Mouse (Mus musculus) heart, embryonic 10.5 days (tissue): ENCODE data around the gene Stab1. TPM values are rescaled to one million over a fixed set of nuclear protein-coding genes. Genes with fewer than 3 reads are reported as not detected.

Experiments used
- DNase-seq: peaks from one replicate; pipeline ENCODE4 v3.0.0-alpha.2; 2017; ENCODE audit warnings: low spot score
- H3K27ac ChIP-seq: fragments of 300-500 bp; sonication (generic); 2 replicates; pipeline ENCODE4 v1.5.1; 2016; ENCODE audit warnings: mild to moderate bottlenecking
- H3K27me3 ChIP-seq: fragments of 300-500 bp; sonication (generic); 2 replicates; pipeline ENCODE4 v1.6.1; 2016; ENCODE audit warnings: mild to moderate bottlenecking; ENCODE audit not compliant: poor library complexity, insufficient read depth, severe bottlenecking
- H3K36me3 ChIP-seq: fragments of 300-500 bp; sonication (generic); 2 replicates; pipeline ENCODE4 v1.6.1; 2016; ENCODE audit warnings: mild to moderate bottlenecking, moderate library complexity
- H3K4me1 ChIP-seq: fragments of 300-500 bp; sonication (generic); 2 replicates; pipeline ENCODE4 v1.6.1; 2016; ENCODE audit warnings: mild to moderate bottlenecking
- H3K4me3 ChIP-seq: fragments of 300-500 bp; sonication (generic); 2 replicates; pipeline ENCODE4 v1.5.1; 2016; ENCODE audit warnings: mild to moderate bottlenecking, moderate library complexity
- H3K9me3 ChIP-seq: fragments of 300-500 bp; sonication (generic); 2 replicates; pipeline ENCODE4 v1.6.1; 2016; ENCODE audit warnings: mild to moderate bottlenecking, moderate library complexity
- WGBS: fragments of 180-500 bp; shearing (Covaris S2); methylation state at CpG from one replicate; pipeline ENCODE4 v1.1.7; 2016; 5-methylcytosine and 5-hydroxymethylcytosine counted together
- polyA plus RNA-seq: library from polyadenylated mRNA; unstranded; fragments of >200 nt; fragmentation: Nextera tagmentation; extraction: Ambion mirVana; gene quantifications from 2 replicates; pipeline ENCODE4 v1.2.1, GENCODE M21; 2016

Stab1 gene
- polyA plus RNA-seq, 1 experiment from 2014 or later = 28.9 TPM

DNA sequence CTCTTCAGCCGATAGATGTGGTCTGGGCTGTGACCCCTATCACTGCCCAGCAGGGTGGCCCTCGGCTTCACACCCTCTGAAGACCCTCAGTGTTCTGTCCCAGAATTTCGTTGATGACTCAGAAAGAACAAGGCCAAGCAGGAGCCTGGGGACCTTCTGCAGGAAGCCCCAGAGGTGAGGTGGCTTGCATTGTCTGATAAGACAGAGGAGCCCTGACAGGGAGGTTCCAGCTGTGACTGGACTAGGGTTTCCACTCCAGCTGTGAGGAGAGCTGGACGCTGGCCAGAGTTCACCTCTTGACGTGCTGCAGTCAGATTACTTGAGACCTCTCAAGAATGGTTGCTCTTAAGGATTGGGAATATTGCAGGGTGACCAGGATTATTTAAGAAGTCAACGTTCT lies 36.4 kb downstream of the Stab1 start:
- Histone ChIP-seq H3K9me3 (no peaks in the 10 kb centered on the region), H3K36me3 (peaks cover 37% of the 10 kb centered on the region), H3K27ac (peak overlapping the region; percentile 97), H3K4me3 (peak overlapping the region; percentile 95), H3K27me3 (no peaks in the 10 kb centered on the region), H3K4me1 (peaks cover 41% of the 10 kb centered on the region)
- WGBS = 7% methylated on average over 6 of the region's 6 CpGs
- peak; percentile 86 for DNase-seq

DNA sequence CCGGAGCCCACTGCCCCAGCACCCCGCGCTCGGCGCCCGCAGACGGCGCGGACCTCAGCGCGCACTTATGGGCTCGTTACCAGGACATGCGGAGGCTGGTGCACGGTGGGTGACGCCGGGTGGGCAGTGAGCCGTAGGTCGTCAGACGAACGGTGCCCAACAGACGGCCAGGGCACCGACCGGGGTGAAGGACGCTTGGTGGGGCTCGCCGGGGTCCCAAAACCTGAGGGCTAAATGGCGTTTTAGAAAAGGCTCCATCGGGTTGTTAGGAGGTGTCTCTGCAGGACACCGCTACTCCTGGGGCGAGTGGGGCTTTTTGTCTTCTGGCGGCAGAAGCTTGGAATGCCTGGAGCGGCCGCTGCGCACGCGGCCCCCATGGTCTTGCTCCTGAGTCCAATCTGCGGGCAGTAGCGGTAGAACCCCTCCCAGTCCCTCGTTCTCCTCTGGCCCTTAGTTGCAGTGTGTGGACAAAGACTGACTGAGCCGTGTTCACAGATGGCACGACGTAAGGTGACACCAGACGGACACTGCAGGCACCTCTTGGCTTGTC lies 37.1 kb downstream of the Stab1 start:
- Histone ChIP-seq H3K36me3 (peaks cover 31% of the 10 kb centered on the region), H3K4me1 (peaks cover 43% of the 10 kb centered on the region), H3K27ac (peak overlapping the region; percentile 97), H3K27me3 (no peaks in the 10 kb centered on the region), H3K4me3 (peak overlapping the region; percentile 95), H3K9me3 (no peaks in the 10 kb centered on the region)
- WGBS = under 1% methylated on average over 43 of the region's 43 CpGs
- DNase-seq = peak; percentile 86

- Histone ChIP-seq H3K36me3 (peaks cover 29% of the 10 kb centered on the region), H3K27me3 (no peaks in the 10 kb centered on the region), H3K27ac (peak within 1 kb of the TSS; percentile 97), H3K4me3 (peak within 1 kb of the TSS; percentile 95), H3K4me1 (peaks cover 48% of the 10 kb centered on the region), H3K9me3 (no peaks in the 10 kb centered on the region)
- peak; percentile 96 for DNase-seq
- WGBS = 4% methylated on average over 61 of the region's 63 CpGs
Observed at GRCm38 (mm10) chr14:31130236-31131220, 37.9 kb downstream of the Stab1 start, which contains the start of gene Nt5dc2. Gene Nt5dc2, plus strand, starts transcription at chr14:31131053.

DNA sequence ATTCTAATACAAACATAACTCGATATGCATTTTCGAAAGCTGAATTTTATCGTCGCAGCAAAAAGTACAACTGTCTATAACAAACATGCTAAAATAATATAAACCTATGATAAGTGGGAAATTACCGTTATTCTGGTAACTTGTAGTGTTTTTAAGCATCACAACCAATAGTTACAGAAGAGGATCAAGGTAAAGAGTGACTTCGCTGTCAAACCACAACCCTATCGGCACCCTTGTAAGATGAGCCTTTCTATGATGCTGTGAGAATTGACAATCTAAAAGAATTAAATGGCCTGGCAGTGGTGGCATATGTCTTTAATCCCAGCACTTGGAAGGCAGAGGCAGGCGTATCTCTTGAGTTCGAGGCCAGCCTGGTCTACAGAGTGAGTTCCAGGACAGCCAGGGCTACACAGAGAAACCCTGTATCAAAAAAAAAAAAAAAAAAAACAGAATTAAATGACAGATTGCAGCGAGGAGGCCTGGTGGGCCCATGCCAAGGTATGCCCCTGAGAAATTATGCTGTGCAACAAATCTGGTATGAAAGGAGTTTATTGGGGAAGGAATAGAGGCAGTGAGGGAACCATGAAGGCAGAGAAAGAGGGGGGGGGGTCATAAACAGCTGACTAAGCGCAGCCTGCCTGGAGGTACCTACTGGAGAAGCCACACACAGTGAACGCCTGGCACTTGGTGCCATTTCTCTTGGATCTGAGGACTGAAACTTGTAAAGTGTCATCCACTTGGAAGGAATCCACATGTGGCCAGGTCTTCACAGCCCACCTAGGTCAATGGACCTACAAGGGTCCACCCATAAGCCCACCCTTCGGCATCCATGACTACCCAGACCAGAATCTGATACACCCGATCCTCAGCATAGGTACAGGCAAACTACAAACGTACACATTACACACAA lies 38.9 kb downstream of the Stab1 start:
- peaks cover 22% of the 10 kb centered on the region for H3K36me3 ChIP-seq
- 67% methylated on average over 15 of the region's 15 CpGs for WGBS
- DNase-seq = peak; percentile 59
- peaks cover 57% of the 10 kb centered on the region for H3K4me1 ChIP-seq
- H3K4me3 ChIP-seq = peak overlapping the region; percentile 95
- no peaks in the 10 kb centered on the region for H3K9me3 ChIP-seq
- peak overlapping the region; percentile 97 for H3K27ac ChIP-seq
- no peaks in the 10 kb centered on the region for H3K27me3 ChIP-seq

- WGBS = under 1% methylated on average over 33 of the region's 33 CpGs
Observed at GRCm38 (mm10) chr14:31128826-31129219, 39.6 kb downstream of the Stab1 start, which contains the start of gene Smim4. Gene Smim4, minus strand, starts transcription at chr14:31128956.

DNA sequence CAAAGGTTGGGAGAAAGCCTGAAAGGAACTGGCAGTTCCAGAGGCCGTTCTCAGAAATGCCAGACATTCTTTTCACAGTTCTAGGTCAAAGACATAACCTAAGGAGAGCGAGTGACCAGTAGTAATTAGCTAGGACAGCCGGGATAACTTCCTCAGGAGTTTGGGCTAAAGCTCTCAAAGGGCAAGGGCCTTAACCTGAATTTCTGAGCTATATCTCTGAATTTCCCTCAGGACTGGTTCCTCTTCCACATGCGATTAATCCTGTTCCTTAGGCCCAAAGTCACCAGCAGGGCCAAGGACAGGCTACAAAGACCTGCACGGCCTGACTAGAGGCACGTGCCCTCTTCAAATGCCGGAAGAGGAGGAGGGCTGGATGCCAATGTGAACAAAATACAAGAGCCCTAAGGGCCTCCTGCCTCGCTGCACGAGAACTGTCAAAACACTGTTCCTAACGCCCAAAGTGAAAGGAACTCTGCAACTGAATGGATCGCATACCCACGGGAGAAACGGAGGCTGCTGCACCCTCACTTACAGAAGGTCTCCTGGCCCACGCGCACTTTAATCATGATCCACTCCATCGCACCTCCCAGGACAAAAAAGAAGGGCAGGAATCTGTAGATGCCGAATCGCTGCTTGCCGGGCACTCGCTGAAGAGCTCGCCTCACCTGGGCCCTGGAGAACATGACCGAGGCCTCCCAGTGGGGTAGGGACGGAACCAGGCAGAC lies 40.2 kb downstream of the Stab1 start:
- Histone ChIP-seq H3K9me3 (no peaks in the 10 kb centered on the region), H3K27ac (peak overlapping the region; percentile 97), H3K36me3 (peaks cover 28% of the 10 kb centered on the region), H3K4me3 (peak overlapping the region; percentile 76), H3K4me1 (peaks cover 55% of the 10 kb centered on the region), H3K27me3 (no peaks in the 10 kb centered on the region)
- peak; percentile 88 for DNase-seq
- WGBS = 1% methylated on average over 23 of the region's 23 CpGs

More at GRCm38 (mm10) chr14:31128826-31129219, 39.6 kb downstream of the Stab1 start, which contains the start of gene Smim4:
- peak; percentile 100 for DNase-seq
- Histone ChIP-seq H3K27me3 (no peaks in the 10 kb centered on the region), H3K27ac (peak within 1 kb of the TSS; percentile 97), H3K4me1 (peaks cover 58% of the 10 kb centered on the region), H3K4me3 (peak within 1 kb of the TSS; percentile 76), H3K36me3 (peaks cover 24% of the 10 kb centered on the region), H3K9me3 (no peaks in the 10 kb centered on the region)

- Histone ChIP-seq H3K27ac (0 out of 2 replicates have a peak overlapping the region, but pooled peaks have one; percentile 49), H3K4me1 (peaks cover 40% of the 10 kb centered on the region), H3K27me3 (no peaks in the 10 kb centered on the region), H3K4me3 (no peak overlapping the region), H3K9me3 (no peaks in the 10 kb centered on the region), H3K36me3 (peaks cover 34% of the 10 kb centered on the region)
- 86% methylated on average over 8 of the region's 8 CpGs for WGBS
- no peak for DNase-seq
Observed at GRCm38 (mm10) chr14:31126826-31127225, 41.6 kb downstream of the Stab1 start.

DNA sequence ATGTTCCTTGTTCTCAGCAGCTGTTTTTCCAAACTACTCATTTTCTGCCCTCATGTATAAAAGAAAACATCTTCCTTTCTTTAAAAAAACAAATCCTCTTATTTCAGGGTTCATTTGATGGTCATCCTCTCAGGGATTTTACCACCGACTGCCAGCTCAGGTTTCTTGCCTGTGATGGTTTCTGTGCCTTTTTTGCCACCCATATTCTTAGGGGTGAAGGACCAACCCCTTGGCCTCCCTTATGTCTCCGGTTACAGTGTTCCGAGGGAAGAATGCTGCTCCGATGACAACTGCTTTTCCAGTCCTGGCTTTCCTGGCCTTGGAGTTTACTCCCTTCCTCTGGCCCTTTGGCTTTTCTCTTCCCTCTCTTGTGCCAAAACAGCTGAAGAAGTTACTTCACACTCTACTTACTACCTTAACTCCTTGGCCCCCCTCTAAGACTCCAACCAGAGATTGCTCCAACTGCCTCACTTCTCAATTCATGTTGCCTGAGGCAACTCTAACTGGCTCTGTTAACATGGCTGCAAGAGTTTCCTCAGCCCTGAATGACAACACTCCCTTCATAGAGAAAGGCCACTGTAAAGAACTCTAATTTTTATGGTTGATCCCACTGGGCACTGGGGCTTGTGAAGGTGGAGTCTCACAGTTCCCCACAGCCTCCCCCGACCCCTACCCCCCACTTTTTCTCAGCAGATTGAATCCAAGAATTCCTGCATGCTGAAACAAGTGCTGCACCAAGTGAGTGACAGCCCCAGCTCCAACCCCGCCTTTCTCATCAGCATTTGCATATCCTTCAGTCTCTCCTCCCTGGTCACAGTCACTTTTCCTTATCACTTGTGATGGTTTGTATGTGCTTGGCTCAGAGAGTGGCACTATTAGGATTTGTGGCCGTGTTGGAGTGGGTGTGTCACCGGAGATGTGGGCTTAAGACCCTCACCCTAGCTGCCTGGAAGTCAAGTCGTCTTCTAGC lies 43.0 kb downstream of the Stab1 start:
- Histone ChIP-seq H3K9me3 (no peaks in the 10 kb centered on the region), H3K36me3 (peaks cover 37% of the 10 kb centered on the region), H3K27me3 (no peaks in the 10 kb centered on the region), H3K4me1 (peaks cover 34% of the 10 kb centered on the region), H3K27ac (0 out of 2 replicates have a peak overlapping the region, but pooled peaks have one; percentile 42), H3K4me3 (0 out of 2 replicates have a peak overlapping the region, but pooled peaks have one; percentile 5)
- WGBS = 64% methylated on average over 9 of the region's 9 CpGs
- DNase-seq = no peak

DNA sequence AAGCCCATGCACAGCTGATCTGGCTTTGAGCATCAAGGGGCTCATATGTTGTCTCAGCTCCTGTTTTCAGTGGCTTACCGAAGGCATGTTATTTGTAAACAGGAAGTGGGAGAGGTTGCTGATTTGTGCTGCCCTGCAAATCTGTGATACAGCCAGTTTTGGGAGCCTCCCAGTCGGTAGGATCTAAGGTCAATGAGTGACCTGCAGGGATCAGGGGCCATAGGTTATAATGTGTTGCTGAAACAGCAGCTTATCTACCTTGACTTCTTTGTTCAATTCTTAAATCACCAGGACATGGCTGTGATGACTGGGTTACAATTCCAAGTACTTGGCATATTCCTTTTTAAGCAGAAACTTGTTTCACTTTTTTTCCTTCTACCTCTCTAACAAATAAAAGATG lies 52.9 kb downstream of the Stab1 start:
- H3K27me3 ChIP-seq = no peaks in the 10 kb centered on the region
- H3K4me1 ChIP-seq = peaks cover 9% of the 10 kb centered on the region; the same call in 1 of the 2 replicates
- 67% methylated on average over 2 of the region's 2 CpGs for WGBS
- no peaks in the 10 kb centered on the region for H3K9me3 ChIP-seq
- peaks cover 76% of the 10 kb centered on the region for H3K36me3 ChIP-seq
- H3K27ac ChIP-seq = no peak overlapping the region
- DNase-seq = no peak
- no peak overlapping the region for H3K4me3 ChIP-seq

GRCm38 (mm10) chr14:31114011-31114410 lies 54.4 kb downstream of the Stab1 start:
- 56% methylated on average over 3 of the region's 3 CpGs for WGBS
- Histone ChIP-seq H3K36me3 (peaks cover 83% of the 10 kb centered on the region), H3K27ac (no peak overlapping the region), H3K4me1 (peaks cover 9% of the 10 kb centered on the region; the same call in 1 of the 2 replicates), H3K27me3 (no peaks in the 10 kb centered on the region), H3K4me3 (no peak overlapping the region), H3K9me3 (no peaks in the 10 kb centered on the region)
- no peak for DNase-seq

- H3K36me3 ChIP-seq = peaks cover 85% of the 10 kb centered on the region
Observed at GRCm38 (mm10) chr14:31112187-31112586, 56.3 kb downstream of the Stab1 start.

More at GRCm38 (mm10) chr14:31112187-31112586, 56.3 kb downstream of the Stab1 start:
- 89% methylated on average over 5 of the region's 5 CpGs for WGBS
- Histone ChIP-seq H3K27ac (no peak overlapping the region), H3K27me3 (no peaks in the 10 kb centered on the region), H3K9me3 (no peaks in the 10 kb centered on the region), H3K4me3 (no peak overlapping the region), H3K4me1 (peaks cover 9% of the 10 kb centered on the region; the same call in 1 of the 2 replicates)
- DNase-seq = no peak
